Mouse (Mus musculus): ENCODE data around the gene Gm11114.

Gene Gm11114

DNA sequence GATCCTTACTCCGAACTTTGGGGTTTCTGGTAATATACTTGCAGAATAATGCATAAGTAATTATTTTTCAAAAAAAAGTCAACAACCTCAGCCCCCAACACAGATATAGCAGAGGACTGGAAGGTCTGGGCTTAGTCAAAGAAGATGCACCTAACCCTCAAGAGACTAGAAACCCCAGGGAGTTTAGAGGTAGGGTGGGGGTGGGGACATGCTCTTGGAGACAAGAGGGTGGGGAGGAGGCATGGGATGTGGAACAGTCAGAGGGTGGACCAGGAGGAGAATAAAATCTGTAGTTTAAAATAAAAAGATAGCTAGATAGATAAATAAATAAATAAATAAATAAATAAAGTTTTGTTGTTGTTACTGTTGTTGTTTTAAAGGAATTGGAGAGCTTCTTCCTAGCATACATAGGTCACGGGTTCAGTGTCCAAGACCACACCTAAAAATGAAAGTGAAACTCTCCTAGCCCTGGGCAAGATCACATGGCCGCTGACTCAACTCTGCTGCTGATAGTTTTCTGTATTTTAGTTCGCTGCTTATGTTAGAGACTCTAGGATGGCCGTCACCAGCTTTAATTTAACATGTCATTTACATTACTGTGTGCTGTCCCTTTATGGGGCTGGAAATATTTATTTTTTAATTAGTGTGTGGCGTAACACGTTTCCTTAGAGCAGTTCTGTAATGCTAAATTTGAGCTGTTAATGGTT lies 44.7 kb downstream of the Gm11114 start:
- DNase-seq (ENCODE audit: extremely low read depth, low read depth, low spot score), result no peak
